Mouse (Mus musculus) layer of hippocampus, adult 18-20 months (tissue): ENCODE measurements around the gene Pygl. TPM values are rescaled to one million over a fixed set of nuclear protein-coding genes. Genes with fewer than 3 reads are reported as not detected.

Experiments used
- DNase-seq, 2 experiments: peaks; one replicate each; pipeline ENCODE4 v3.0.0; 2022; ENCODE audit warnings: low spot score in 2 of 2
- long read RNA-seq: library from polyadenylated mRNA; stranded (forward); transcript quantifications from one replicate; pipeline ENCODE4 v2.0.0, GENCODE M21; 2021
- total RNA-seq, 2 experiments: library from RNA; stranded (reverse); gene quantifications; 2 replicates each; pipeline ENCODE4 v1.2.3; 2021

The Pygl gene
- 1 to 10 TPM; 4.5 to 4.8 TPM for total RNA-seq
- long read RNA-seq, transcript Pygl-201 (20 exons, 2,825 nt) = major isoform, 7 of 8 reads
- long read RNA-seq, partial matches to known transcripts = 1 of 8 reads
- long read RNA-seq, other reads (novel, unspliced or antisense) = 0 of 8 reads

- no peak for DNase-seq
Measured at GRCm38 (mm10) chr12:70231294-70231693, at the start of gene Pygl. Gene Pygl (minus strand): TSS chr12:70231488.

DNA sequence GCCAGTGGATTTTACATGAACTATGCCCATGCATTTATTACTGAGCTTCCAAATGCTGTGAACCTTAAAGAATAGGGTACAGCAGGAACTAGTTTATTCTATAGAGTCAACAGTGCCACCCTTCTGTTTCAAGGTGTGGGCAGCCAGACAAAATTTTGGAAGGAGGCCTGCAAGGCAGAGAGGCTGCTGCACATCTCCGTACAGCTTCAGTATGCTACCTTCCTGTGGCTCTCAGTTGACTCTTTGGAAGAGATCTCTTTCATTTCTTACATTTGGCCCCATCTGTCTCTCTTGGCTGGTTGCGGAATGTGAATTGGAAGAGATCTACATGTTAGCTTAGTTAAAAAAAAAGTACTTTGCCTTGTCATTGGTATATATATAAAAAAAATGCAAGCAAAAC, 49.6 kb upstream of the Pygl start:
- no peak for DNase-seq

DNA sequence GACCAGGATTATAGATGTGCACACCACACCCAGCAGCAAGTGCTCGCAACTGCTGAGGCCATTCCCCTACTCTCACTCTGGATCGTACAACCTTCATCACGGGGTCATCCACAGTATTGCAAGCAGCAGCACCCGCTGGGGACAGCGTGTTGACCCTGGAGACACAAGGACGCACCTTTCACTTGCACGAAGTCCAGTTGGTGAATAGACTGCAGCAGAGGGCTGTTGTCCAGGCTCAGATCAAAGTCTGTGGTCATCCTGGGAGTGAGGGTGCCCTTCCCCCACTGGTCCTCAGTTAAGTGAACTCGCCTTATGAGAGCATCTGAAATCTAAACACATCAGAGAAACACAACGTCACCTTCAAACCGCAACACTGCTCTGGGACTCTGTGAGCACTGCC, 49.1 kb upstream of the Pygl start:
- no peak for DNase-seq

DNA sequence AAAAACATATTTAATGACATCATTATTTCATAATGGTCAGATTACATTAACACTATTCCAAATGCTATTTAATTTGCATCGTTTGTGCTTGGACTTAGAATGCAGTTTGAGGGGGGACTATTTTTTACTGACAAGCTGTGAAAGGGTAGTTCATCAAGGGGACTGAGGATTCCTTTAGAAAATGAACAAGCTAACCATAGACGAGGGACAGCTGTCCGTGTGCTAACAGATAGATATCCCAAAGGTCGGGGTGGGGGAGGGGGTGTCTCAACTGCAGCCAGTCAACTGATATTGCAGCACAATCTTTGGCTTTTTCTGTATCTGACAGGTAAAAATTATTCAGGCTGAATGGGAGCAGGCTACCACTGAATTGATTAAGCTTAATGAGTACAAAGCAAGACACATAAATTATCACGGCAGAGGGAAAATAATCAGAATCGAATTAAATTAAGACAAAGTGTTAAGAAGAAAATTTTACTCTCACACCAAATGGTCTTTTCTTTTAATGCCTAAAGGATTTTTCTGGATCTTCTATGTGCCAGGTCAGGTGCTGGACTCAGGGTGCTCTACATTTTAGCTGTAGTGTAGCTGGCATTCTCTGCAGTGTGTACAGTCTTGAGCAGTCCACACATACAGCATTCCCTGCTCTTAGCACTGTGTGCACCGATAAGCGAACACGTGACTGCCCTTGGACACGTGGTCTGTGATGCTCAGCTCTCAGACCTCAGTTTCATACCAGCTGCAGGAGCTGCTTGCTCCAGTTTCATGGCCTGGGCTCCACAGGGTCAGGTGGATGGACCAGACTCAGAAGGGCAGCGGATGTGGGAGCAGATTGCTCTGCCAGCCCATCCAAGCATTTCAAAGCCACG, 46.0 kb upstream of the Pygl start:
- DNase-seq = no peak

DNA sequence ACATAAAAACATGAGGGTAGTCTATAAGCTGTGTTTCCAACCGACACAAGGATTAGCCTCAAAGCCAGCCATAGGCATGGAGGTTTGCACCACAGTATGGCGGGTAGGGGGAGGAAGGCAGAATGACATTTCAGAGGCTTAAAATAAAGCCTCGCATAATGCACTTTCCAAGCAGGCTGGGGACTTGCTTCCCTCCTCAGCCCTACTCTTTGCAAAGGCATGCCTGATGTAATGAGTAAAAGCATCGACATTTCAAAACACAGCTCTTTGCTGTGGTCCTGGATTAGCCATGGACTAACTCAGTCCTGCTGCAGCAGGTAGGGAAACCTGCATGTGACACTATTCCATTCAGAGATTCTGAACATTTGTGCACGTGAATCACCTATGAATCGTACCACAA, 38.4 kb upstream of the Pygl start:
- DNase-seq = no peak

DNA sequence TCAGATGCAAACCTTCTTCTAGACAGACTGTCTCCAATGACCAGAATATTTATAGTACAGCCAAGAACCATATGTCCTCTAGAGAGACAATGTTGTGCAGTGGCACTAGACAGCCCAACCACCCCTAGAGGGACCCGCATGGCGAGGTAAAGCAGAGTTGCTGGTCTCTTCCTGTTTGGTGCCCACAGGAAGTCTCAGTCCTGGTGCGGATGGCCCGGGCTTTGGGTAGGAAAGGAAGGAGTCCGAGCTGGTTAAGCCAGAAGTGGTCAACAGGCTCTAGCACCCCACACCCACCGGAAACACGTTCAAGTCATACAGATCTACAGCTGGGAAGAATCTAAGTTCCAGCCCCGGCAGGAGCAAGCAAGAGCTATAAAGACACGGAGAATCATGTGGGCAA, 36.0 kb upstream of the Pygl start:
- DNase-seq = no peak

DNA sequence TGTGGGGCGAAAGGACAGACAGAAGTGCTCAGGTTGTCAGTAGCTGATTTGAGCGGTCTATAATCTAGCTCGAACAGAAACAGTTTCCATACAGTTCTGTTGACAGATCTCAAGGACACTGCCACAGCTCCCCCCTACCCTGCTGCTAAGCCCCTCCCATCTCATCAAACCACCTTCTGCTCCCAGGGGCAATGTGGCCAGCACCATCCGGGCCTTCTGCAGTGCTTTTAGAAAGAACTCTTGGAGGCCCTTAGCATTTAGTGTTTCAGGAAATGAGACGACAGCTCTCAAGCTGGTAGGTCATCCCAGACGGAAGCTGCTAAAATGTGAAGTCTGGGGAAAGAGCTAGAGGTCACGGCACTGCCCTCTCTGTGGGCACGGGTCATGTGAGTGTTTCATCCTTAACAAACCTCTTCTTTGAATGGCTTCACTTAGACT, 35.2 kb upstream of the Pygl start:
- no peak for DNase-seq

- DNase-seq = no peak
Measured at GRCm38 (mm10) chr12:70263721-70264120, 32.4 kb upstream of the Pygl start.

DNA sequence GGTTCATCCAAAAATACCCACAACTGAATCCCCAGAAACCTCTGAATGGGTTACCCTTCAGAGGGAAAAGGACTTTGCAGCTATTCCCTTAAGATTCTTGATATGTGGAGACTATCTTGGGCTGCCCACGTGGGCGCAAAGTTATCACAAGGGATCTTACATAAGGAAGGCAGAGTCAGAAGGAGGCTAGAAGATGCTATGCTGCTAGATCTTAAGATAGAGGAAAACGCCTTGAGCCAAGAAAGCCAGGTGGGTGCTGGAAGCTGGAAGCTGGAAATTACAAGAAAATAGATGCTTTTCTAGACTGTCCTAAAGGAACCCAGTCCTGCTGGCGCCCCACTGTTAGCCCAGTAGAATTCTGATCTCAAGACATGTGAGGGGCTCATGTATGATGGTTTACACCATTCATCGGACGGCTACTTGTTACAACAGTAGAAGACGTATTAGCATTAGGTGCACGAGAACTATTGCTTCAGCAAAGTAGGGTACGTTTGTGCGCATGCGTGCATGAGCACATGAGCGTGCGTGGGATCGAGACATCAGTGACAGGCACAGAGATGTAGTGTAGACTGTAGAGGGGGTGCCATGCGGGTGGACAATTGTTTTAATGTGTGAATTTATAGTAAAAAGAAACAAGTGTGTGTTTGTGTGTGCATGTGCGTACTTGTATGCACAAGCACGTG, 31.1 kb upstream of the Pygl start:
- peak in 1 of 2 experiments; percentile 61 for DNase-seq

- DNase-seq = no peak
Measured at GRCm38 (mm10) chr12:70251210-70251884, 20.1 kb upstream of the Pygl start.

- no peak for DNase-seq
Measured at GRCm38 (mm10) chr12:70249616-70250157, 18.4 kb upstream of the Pygl start.

GRCm38 (mm10) chr12:70247683-70248474, 16.6 kb upstream of the Pygl start:
- DNase-seq = no peak

DNA sequence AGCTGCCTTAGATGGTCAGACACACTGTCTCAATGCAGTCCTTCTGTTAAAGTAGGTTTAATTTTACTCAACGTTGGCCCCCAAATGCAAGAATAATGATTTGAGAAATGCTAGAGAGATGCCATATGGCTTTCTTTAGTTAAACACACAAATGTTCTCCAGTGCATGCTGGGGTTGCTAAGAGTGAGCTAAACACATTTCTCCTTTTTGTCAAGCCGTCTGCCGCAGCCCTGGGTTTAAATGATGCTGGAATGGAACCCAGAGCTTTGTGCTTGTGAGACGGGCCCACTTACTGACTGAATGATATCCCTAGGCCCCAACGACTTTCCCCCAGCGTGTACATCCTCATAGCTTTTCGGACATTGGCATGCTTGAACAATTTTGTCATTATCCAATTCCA, 11.3 kb upstream of the Pygl start:
- DNase-seq = peak; percentile 51 to 77

- DNase-seq = no peak
Measured at GRCm38 (mm10) chr12:70239741-70240140, 8.5 kb upstream of the Pygl start.

DNA sequence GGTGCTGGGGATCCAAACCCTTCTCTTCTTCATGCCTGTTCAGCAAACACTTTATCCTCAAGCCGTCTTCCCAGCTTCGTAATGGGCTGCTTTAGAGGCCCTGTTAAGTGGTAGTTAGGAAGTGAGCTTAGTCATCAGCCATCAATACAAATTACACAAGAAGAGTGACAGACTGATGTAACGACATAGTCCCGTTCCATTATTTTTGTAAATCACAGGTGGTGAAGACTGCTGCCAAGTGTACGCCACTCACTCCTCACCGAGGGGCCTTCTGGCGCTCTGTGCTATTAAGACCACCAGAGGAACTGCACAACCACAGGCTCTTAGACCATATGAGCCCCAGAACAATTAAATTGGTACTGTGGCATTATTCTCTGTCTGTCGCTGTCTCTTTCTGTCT, 7.3 kb upstream of the Pygl start:
- no peak for DNase-seq

DNA sequence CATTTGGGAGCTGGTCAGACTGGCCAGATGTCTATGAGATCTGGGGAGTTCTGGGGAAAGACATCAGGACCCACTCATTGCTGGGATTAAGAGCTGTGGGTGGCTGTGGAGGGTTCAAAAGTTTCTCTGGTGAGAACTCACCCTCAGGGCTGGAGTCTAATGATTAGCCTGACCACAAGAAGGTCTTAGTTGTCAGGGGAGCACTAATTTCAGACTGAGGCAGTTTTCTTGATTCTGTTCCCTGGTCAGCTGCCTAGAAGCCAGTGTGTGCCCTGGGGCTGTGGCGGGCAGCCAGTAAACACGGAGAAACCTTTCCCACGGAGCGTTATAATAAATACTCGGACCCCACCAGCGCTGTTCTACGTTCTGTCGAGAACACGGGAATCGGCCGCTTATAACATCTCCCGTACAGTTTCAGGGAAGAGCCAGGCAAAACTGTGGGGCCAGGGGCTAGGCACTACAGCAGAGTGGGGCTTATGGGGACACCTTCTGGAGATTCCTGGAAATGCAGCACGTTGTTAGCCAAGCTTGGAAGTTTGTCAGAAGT, 3.7 kb upstream of the Pygl start:
- DNase-seq = peak in 1 of 2 experiments; percentile 80

- DNase-seq = no peak
Measured at GRCm38 (mm10) chr12:70234411-70234810, 3.1 kb upstream of the Pygl start.

DNA sequence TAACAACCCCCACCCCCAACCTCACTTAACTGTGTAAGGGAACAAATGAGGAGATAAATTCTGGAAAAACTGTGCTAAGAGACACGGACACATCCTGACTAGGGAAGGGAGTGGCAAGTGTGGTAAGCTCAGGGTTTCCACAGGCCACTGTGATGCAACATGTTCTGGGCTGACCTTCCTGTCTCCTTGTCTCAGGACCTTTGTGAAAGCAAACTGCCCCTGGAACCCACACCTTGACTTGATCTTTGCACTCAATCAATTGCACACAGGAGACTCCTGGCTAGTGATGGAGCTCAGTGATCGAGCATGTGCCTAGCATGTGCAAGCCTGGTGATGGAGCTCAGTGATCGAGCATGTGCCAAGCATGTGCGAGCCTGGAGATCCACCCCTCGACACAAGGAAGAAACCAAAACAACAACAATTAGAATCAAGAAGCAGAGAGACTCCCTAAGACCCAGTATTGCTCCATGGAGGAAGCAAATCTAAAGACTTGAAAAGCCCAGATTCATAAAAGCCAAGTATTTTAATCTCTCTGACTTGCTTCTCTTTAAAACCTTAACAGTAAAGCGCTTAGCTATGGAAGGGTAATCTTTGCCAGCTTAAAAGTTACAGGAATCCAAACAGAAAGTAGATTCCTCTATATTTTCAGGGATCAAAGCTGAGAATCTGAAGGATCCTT, 2.5 kb upstream of the Pygl start:
- no peak for DNase-seq

GRCm38 (mm10) chr12:70232020-70232544, 794 bp upstream of the Pygl start:
- DNase-seq = no peak
